Mouse (Mus musculus): Measurements from ENCODE around the gene Rad51ap2. TPM values are rescaled to one million over a fixed set of nuclear protein-coding genes. Genes with fewer than 3 reads are reported as not detected.

Gene Rad51ap2
- polyA plus RNA-seq (2012; ENCODE audit: insufficient read depth, insufficient read length, missing spikeins), result not detected in 2 replicates

DNA sequence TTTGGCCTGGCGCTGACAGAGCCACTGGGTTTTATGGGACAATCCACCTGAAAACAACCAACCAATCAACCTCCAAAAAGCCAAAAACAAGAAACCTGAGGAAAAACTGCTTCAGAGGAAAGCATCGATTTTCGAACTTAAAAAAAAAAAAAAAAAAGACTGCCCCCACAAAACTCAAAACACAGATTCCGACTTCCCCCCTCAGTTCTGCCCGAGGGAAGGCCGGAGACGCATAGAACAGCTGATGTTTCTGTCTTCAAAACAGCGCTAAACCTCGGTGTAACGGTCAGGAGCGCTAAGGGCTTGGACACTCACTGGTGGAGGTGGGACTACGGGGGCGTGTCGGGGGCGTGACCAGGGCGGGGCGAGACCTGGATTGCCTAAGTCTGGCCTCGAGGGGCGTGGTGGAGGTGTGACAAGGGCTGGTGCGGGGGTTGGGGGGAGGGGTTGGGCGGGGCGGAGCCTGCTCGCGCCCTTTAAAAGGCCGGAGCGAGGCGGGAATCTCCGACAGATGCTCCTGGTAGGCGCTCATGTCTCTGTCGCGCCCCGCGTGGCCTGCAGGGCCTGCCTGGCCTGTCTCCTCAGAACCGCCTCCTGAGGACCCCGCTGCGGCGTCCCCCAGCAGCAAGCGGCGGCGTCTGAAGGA, at the start of gene Rad51ap2:
TSS of gene Rad51ap2 (plus strand) at position 531 of the 646 bp plus-strand sequence.
- 0 out of 2 replicates have a peak, but pooled peaks cover 3% of the 10 kb centered on the region for H3K4me1 ChIP-seq (ENCODE audit: control insufficient read depth, insufficient read depth, low read length)
- H3K27ac ChIP-seq (ENCODE audit: insufficient read depth, low read depth, low read length), result no peak within 1 kb of the TSS
- no peak for TF ChIP-seq CTCF (IDR thresholded peaks at IDR 0.05; ENCODE audit: low read depth, low read length)
- TF ChIP-seq POLR2A (IDR thresholded peaks at IDR 0.05; ENCODE audit: borderline replicate concordance, low read depth, low read length), result no peak
- H3K4me3 ChIP-seq (ENCODE audit: insufficient read depth, low read length), result peak within 1 kb of the TSS; percentile 59

DNA sequence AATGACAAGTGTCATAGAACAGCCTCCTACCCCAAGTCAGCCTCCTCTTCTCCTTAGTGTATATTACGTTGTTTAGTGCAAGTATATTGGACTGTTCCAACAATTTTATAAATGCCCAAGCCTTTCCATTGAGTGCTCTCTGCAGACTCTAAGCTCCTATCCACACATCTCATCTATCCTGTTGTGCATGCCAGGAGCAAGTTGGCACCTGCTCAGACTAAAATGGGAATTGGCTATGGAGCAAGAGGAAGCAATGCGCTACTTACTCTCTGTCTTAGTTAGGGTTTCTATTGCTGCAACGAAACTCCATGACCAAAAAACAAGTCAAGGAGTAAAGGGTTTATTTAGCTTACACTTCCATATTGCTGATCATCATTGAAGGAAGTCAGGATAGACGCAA, 48.2 kb upstream of the Rad51ap2 start:
- TF ChIP-seq POLR2A (IDR thresholded peaks at IDR 0.05; ENCODE audit: borderline replicate concordance, low read depth, low read length) (no peak), CTCF (IDR thresholded peaks at IDR 0.05; ENCODE audit: low read depth, low read length) (no peak)
- H3K4me3 ChIP-seq (ENCODE audit: insufficient read depth, low read length), result no peak overlapping the region
- H3K4me1 ChIP-seq (ENCODE audit: control insufficient read depth, insufficient read depth, low read length), result no peaks in the 10 kb centered on the region
- no peak overlapping the region for H3K27ac ChIP-seq (ENCODE audit: insufficient read depth, low read depth, low read length)

DNA sequence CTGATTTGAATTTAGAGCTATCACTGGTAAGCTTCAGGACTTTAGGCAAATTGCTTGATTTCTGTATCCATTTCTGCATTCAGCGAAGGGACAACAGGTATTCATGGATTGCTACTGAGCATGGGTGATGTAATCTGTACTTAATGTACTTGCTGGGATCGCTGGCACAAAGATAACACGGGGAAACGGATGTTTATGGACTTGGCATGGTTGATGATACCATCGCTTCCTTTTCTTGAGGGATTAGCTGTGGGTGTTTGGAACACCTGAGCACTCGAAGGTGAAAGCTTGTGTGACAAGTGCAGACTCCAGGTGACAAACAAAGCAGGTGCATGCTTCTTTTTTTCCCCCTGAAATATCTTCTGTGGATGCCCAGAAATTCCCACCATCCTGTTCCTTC, 37.8 kb upstream of the Rad51ap2 start:
- no peak overlapping the region for H3K4me3 ChIP-seq (ENCODE audit: insufficient read depth, low read length)

DNA sequence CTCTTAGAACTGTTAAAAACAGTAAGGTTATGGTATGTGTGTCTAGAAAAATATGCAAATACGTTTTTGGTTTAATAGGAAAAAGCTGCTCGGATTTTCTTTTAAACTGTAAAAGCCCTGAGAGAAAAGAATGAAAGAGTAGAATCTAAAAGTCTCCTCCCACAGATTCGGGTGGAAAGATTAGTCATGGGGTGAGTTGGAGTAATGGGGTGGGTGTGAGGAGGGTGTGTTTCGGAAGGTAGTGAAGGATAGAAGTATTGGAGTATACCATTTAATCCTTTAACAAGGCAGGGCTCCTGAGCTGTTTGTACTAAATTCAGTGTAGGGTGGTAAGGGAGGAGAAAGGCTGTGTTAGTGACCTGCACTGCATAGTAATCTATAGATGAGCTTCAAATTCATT, 28.5 kb upstream of the Rad51ap2 start:
- TF ChIP-seq POLR2A (IDR thresholded peaks at IDR 0.05; ENCODE audit: borderline replicate concordance, low read depth, low read length), result no peak
- no peak overlapping the region for H3K27ac ChIP-seq (ENCODE audit: insufficient read depth, low read depth, low read length)
- no peak overlapping the region for H3K4me3 ChIP-seq (ENCODE audit: insufficient read depth, low read length)
- H3K4me1 ChIP-seq (ENCODE audit: control insufficient read depth, insufficient read depth, low read length), result no peaks in the 10 kb centered on the region

More for the DNA sequence above, 37.8 kb upstream of the Rad51ap2 start:
- no peaks in the 10 kb centered on the region for H3K4me1 ChIP-seq (ENCODE audit: control insufficient read depth, insufficient read depth, low read length)
- no peak for TF ChIP-seq CTCF (IDR thresholded peaks at IDR 0.05; ENCODE audit: low read depth, low read length)
- TF ChIP-seq POLR2A (IDR thresholded peaks at IDR 0.05; ENCODE audit: borderline replicate concordance, low read depth, low read length), result no peak
- no peak overlapping the region for H3K27ac ChIP-seq (ENCODE audit: insufficient read depth, low read depth, low read length)

- TF ChIP-seq POLR2A (IDR thresholded peaks at IDR 0.05; ENCODE audit: borderline replicate concordance, low read depth, low read length), result no peak
- TF ChIP-seq CTCF (IDR thresholded peaks at IDR 0.05; ENCODE audit: low read depth, low read length), result no peak
- Histone ChIP-seq H3K27ac (ENCODE audit: insufficient read depth, low read depth, low read length) (no peak overlapping the region), H3K4me1 (ENCODE audit: control insufficient read depth, insufficient read depth, low read length) (no peaks in the 10 kb centered on the region), H3K4me3 (ENCODE audit: insufficient read depth, low read length) (no peak overlapping the region)
Measured at GRCm38 (mm10) chr12:11433126-11433525, 22.8 kb upstream of the Rad51ap2 start.

GRCm38 (mm10) chr12:11433716-11434115, 22.2 kb upstream of the Rad51ap2 start:
- TF ChIP-seq POLR2A (IDR thresholded peaks at IDR 0.05; ENCODE audit: borderline replicate concordance, low read depth, low read length), result no peak
- no peak for TF ChIP-seq CTCF (IDR thresholded peaks at IDR 0.05; ENCODE audit: low read depth, low read length)
- Histone ChIP-seq H3K27ac (ENCODE audit: insufficient read depth, low read depth, low read length) (no peak overlapping the region), H3K4me3 (ENCODE audit: insufficient read depth, low read length) (no peak overlapping the region), H3K4me1 (ENCODE audit: control insufficient read depth, insufficient read depth, low read length) (no peaks in the 10 kb centered on the region)

DNA sequence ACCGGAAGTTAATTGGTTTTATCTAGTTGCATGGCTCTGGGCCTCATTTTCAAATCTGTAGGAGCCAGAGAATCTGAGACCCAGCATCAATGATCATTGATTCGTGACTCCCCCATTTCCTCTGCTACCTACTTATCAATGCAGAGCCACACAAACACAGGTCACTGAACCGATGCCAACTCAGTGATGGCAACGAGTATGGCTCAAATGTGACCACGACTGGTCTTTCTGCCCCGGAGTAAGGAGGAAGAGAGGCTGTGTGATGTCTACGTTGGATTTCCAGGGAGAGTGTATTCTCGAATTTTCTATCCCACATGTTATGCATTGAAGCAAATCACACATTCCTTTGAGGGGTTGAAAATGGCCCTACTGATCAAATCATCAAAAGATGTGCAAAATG, 21.4 kb upstream of the Rad51ap2 start:
- Histone ChIP-seq H3K27ac (ENCODE audit: insufficient read depth, low read depth, low read length) (no peak overlapping the region), H3K4me1 (ENCODE audit: control insufficient read depth, insufficient read depth, low read length) (no peaks in the 10 kb centered on the region), H3K4me3 (ENCODE audit: insufficient read depth, low read length) (no peak overlapping the region)
- TF ChIP-seq POLR2A (IDR thresholded peaks at IDR 0.05; ENCODE audit: borderline replicate concordance, low read depth, low read length), result no peak
- TF ChIP-seq CTCF (IDR thresholded peaks at IDR 0.05; ENCODE audit: low read depth, low read length), result no peak

DNA sequence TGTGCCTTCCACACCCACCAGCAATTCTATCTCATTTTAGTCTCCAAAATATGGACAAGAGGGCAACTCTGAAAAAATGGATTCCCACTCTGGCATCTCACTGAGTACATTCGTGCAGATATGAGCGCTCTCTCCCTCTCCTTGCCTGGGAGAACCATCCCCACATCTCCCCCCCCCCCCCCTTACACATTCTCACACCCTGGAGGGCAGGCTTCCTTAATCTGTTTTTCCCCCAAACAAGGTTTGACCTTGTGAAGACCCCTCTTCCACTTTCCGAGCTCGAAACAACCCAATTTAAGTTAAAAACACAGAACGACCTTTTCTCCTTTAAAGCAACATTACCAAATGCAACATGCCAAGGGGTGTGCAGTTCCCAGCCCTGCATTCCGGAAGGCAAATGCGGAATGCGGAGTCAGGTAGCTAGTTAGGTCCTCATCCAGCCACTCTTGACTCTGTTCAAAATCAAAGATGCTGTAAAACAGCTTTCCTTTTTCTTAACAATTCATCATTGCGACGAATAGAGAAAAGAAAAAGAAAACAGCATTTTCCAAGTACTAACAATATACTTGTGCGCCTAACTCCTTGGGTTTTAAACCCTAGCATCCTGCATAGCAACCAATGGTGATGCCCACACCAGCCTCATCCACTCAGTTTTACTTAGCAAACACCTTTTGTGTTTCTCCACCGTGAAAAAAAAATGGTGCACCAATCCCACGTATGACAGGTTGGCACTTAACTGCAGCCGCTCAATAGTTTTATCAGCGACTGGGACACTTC, 20.4 kb upstream of the Rad51ap2 start:
- no peak for TF ChIP-seq POLR2A (IDR thresholded peaks at IDR 0.05; ENCODE audit: borderline replicate concordance, low read depth, low read length)
- TF ChIP-seq CTCF (IDR thresholded peaks at IDR 0.05; ENCODE audit: low read depth, low read length), result no peak
- no peak overlapping the region for H3K27ac ChIP-seq (ENCODE audit: insufficient read depth, low read depth, low read length)
- no peaks in the 10 kb centered on the region for H3K4me1 ChIP-seq (ENCODE audit: control insufficient read depth, insufficient read depth, low read length)
- no peak overlapping the region for H3K4me3 ChIP-seq (ENCODE audit: insufficient read depth, low read length)

DNA sequence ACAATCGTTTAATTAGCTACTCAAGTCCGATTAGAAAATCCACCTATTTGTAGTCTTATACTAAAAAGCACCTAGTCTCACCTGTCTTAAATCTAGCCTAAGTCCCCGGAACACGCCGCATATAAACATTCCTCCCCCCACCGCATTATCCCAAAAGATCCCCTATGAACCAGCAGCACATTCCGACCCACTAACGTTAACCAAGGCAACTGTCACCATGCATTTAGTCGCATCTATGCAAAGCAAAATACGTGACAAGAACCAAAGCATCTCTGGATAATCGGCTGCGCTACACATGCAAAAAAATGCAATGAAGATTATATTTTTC, 19.9 kb upstream of the Rad51ap2 start:
- H3K27ac ChIP-seq (ENCODE audit: insufficient read depth, low read depth, low read length), result no peak overlapping the region
- TF ChIP-seq CTCF (IDR thresholded peaks at IDR 0.05; ENCODE audit: low read depth, low read length), result no peak
- no peak for TF ChIP-seq POLR2A (IDR thresholded peaks at IDR 0.05; ENCODE audit: borderline replicate concordance, low read depth, low read length)
- H3K4me3 ChIP-seq (ENCODE audit: insufficient read depth, low read length), result no peak overlapping the region
- no peaks in the 10 kb centered on the region for H3K4me1 ChIP-seq (ENCODE audit: control insufficient read depth, insufficient read depth, low read length)

DNA sequence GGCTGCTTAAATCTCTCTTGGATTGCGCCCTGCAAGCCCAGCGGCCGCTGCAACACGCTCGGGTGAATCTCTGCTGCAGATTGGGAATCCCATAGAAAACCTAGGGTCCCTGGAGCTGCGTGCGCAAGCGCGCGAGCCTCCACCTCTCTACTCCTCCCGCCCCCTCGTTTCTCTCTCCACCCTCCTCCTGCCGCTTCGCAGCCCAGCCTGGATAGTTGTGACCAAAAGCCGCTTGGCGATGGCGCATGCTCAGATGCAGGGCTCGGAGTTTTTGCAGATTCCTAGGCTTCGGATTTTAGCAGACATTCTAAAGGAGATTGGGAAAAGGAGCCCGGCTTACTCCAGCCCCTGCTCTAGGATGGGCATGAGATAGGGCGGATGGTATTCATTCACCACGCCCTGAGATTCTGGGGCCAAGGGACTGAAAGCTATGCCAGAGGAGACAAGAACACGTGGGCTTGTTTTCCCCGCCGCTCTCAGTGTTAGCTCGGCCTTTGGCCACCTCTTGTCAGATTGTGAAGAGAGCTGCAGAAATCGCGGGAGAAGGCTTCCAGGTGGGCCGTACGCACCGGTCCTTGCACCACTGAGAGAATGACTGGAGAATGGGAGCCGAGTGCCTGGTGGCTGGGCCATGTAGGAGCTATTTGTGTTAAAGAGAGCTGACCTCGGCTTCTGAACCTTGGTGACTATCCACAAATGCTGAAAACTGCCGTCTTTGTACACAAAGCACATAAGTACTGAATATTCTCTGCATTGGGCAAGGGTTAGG, 19.2 kb upstream of the Rad51ap2 start, which contains the start of gene Vsnl1:
TSS of gene Vsnl1 (minus strand) at position 117 of the 769 bp plus-strand sequence.
- Histone ChIP-seq H3K4me1 (ENCODE audit: control insufficient read depth, insufficient read depth, low read length) (no peaks in the 10 kb centered on the region), H3K4me3 (ENCODE audit: insufficient read depth, low read length) (peak within 1 kb of the TSS; percentile 27), H3K27ac (ENCODE audit: insufficient read depth, low read depth, low read length) (no peak within 1 kb of the TSS)
- TF ChIP-seq CTCF (IDR thresholded peaks at IDR 0.05; ENCODE audit: low read depth, low read length) (no peak), POLR2A (IDR thresholded peaks at IDR 0.05; ENCODE audit: borderline replicate concordance, low read depth, low read length) (no peak)

Measured in bone marrow macrophage, adult 2 months (primary cell).